Mouse (Mus musculus): ENCODE measurements at regions not wholly inside any gene's neighbourhood (a gene's known extent, or its start where the extent isn't known, plus 50 kb on each side); places are given as distances from the start of the nearest gene placed in this dataset.

GRCm38 (mm10) chr3:34496839-34497238 is 153.4 kb upstream of the Sox2 start:
- no peaks in the 10 kb centered on the region for H3K9me3 ChIP-seq (ENCODE audit: low read length)
- H3K4me1 ChIP-seq (ENCODE audit: insufficient read depth, low read length) = no peaks in the 10 kb centered on the region
- no peak for ATAC-seq (ENCODE audit: low FRiP score)
- H3K27me3 ChIP-seq (ENCODE audit: insufficient read depth, low read length) = no peaks in the 10 kb centered on the region
- H3K9ac ChIP-seq (replicated peaks; ENCODE audit: low read length, poor library complexity, severe bottlenecking) = no peak overlapping the region
- DNase-seq (ENCODE audit: low spot score) = peak; percentile 26
- no peak for TF ChIP-seq CTCF (IDR thresholded peaks at IDR 0.05)
- no peaks in the 10 kb centered on the region for H3K36me3 ChIP-seq (ENCODE audit: insufficient read depth, low read length)
- 83% methylated on average over 8 of the region's 8 CpGs for WGBS
- H3K4me2 ChIP-seq (ENCODE audit: low read depth, low read length, poor library complexity, severe bottlenecking) = no peak overlapping the region
- no peak overlapping the region for H3K27ac ChIP-seq (ENCODE audit: low read depth, low read length)
- H3K4me3 ChIP-seq (ENCODE audit: low read depth, low read length) = no peak overlapping the region

GRCm38 (mm10) chr3:34495615-34496014 is 154.6 kb upstream of the Sox2 start:
- Histone ChIP-seq H3K4me2 (ENCODE audit: low read depth, low read length, poor library complexity, severe bottlenecking) (no peak overlapping the region), H3K9me3 (ENCODE audit: low read length) (no peaks in the 10 kb centered on the region), H3K36me3 (ENCODE audit: insufficient read depth, low read length) (no peaks in the 10 kb centered on the region), H3K27ac (ENCODE audit: low read depth, low read length) (no peak overlapping the region), H3K4me1 (ENCODE audit: insufficient read depth, low read length) (no peaks in the 10 kb centered on the region), H3K4me3 (ENCODE audit: low read depth, low read length) (no peak overlapping the region), H3K9ac (replicated peaks; ENCODE audit: low read length, poor library complexity, severe bottlenecking) (no peak overlapping the region), H3K27me3 (ENCODE audit: insufficient read depth, low read length) (no peaks in the 10 kb centered on the region)
- no peak for TF ChIP-seq CTCF (IDR thresholded peaks at IDR 0.05)
- DNase-seq (ENCODE audit: low spot score) (no peak), ATAC-seq (ENCODE audit: low FRiP score) (no peak)
- WGBS = 73% methylated on average over 3 of the region's 3 CpGs

GRCm38 (mm10) chr3:34493921-34494320 is 156.3 kb upstream of the Sox2 start:
- Histone ChIP-seq H3K4me3 (ENCODE audit: low read depth, low read length) (no peak overlapping the region), H3K27me3 (ENCODE audit: insufficient read depth, low read length) (0 out of 2 replicates have a peak, but pooled peaks cover 3% of the 10 kb centered on the region), H3K4me2 (ENCODE audit: low read depth, low read length, poor library complexity, severe bottlenecking) (no peak overlapping the region), H3K9me3 (ENCODE audit: low read length) (no peaks in the 10 kb centered on the region), H3K4me1 (ENCODE audit: insufficient read depth, low read length) (no peaks in the 10 kb centered on the region), H3K9ac (replicated peaks; ENCODE audit: low read length, poor library complexity, severe bottlenecking) (no peak overlapping the region), H3K36me3 (ENCODE audit: insufficient read depth, low read length) (no peaks in the 10 kb centered on the region), H3K27ac (ENCODE audit: low read depth, low read length) (no peak overlapping the region)
- TF ChIP-seq CTCF (IDR thresholded peaks at IDR 0.05) = no peak
- DNase-seq (ENCODE audit: low spot score) (no peak), ATAC-seq (ENCODE audit: low FRiP score) (no peak)

GRCm38 (mm10) chr3:34489008-34489407 is 161.2 kb upstream of the Sox2 start:
- no peak overlapping the region for H3K4me2 ChIP-seq (ENCODE audit: low read depth, low read length, poor library complexity, severe bottlenecking)
- H3K27me3 ChIP-seq (ENCODE audit: insufficient read depth, low read length) = 0 out of 2 replicates have a peak, but pooled peaks cover 3% of the 10 kb centered on the region
- ATAC-seq (ENCODE audit: low FRiP score) = no peak
- H3K4me3 ChIP-seq (ENCODE audit: low read depth, low read length) = no peak overlapping the region
- no peak overlapping the region for H3K9ac ChIP-seq (replicated peaks; ENCODE audit: low read length, poor library complexity, severe bottlenecking)
- no peak for TF ChIP-seq CTCF (IDR thresholded peaks at IDR 0.05)
- H3K9me3 ChIP-seq (ENCODE audit: low read length) = no peaks in the 10 kb centered on the region
- 93% methylated on average over 2 of the region's 2 CpGs for WGBS
- no peaks in the 10 kb centered on the region for H3K36me3 ChIP-seq (ENCODE audit: insufficient read depth, low read length)
- H3K4me1 ChIP-seq (ENCODE audit: insufficient read depth, low read length) = no peaks in the 10 kb centered on the region
- no peak for DNase-seq (ENCODE audit: low spot score)
- no peak overlapping the region for H3K27ac ChIP-seq (ENCODE audit: low read depth, low read length)

- H3K9ac ChIP-seq (replicated peaks; ENCODE audit: low read length, poor library complexity, severe bottlenecking) = no peak overlapping the region
- no peak overlapping the region for H3K27ac ChIP-seq (ENCODE audit: low read depth, low read length)
- DNase-seq (ENCODE audit: low spot score) (peak; percentile 27), ATAC-seq (ENCODE audit: low FRiP score) (no peak)
- H3K9me3 ChIP-seq (ENCODE audit: low read length) = no peaks in the 10 kb centered on the region
- no peak for TF ChIP-seq CTCF (IDR thresholded peaks at IDR 0.05)
- no peaks in the 10 kb centered on the region for H3K36me3 ChIP-seq (ENCODE audit: insufficient read depth, low read length)
- no peak overlapping the region for H3K4me3 ChIP-seq (ENCODE audit: low read depth, low read length)
- WGBS = 9% methylated on average over 9 of the region's 9 CpGs
- 0 out of 2 replicates have a peak, but pooled peaks cover 3% of the 10 kb centered on the region for H3K27me3 ChIP-seq (ENCODE audit: insufficient read depth, low read length)
- H3K4me1 ChIP-seq (ENCODE audit: insufficient read depth, low read length) = no peaks in the 10 kb centered on the region
- no peak overlapping the region for H3K4me2 ChIP-seq (ENCODE audit: low read depth, low read length, poor library complexity, severe bottlenecking)
Observed at GRCm38 (mm10) chr3:34486441-34487050, 163.7 kb upstream of the Sox2 start.

- Histone ChIP-seq H3K36me3 (ENCODE audit: insufficient read depth, low read length) (no peaks in the 10 kb centered on the region), H3K27me3 (ENCODE audit: insufficient read depth, low read length) (0 out of 2 replicates have a peak, but pooled peaks cover 3% of the 10 kb centered on the region), H3K4me2 (ENCODE audit: low read depth, low read length, poor library complexity, severe bottlenecking) (no peak overlapping the region), H3K4me1 (ENCODE audit: insufficient read depth, low read length) (no peaks in the 10 kb centered on the region), H3K9ac (replicated peaks; ENCODE audit: low read length, poor library complexity, severe bottlenecking) (no peak overlapping the region), H3K9me3 (ENCODE audit: low read length) (no peaks in the 10 kb centered on the region), H3K27ac (ENCODE audit: low read depth, low read length) (no peak overlapping the region), H3K4me3 (ENCODE audit: low read depth, low read length) (no peak overlapping the region)
- 37% methylated on average over 15 of the region's 15 CpGs for WGBS
- no peak for TF ChIP-seq CTCF (IDR thresholded peaks at IDR 0.05)
- no peak for ATAC-seq (ENCODE audit: low FRiP score)
- no peak for DNase-seq (ENCODE audit: low spot score)
Observed at GRCm38 (mm10) chr3:34485345-34486223, 164.6 kb upstream of the Sox2 start.
